Comparison of ENCODE assay signal across 25 mouse cellular contexts in genomic region chr2:104471161-104471560, GRCm38 (mm10). TPM values are rescaled to one million over a fixed set of nuclear protein-coding genes. Genes with fewer than 3 reads are reported as not detected.
A peak's percentile ranks its signal among the peaks of the same experiment; 100 is the strongest.
DNase-seq lines count a peak whose midpoint lies in the region; ATAC-seq and TF ChIP-seq lines count a peak whose summit lies in the region.
"Had no signal": no experiment of that assay in that cellular context is flagged by ENCODE, and none has a peak within 500 bp of the region (broad histone marks: within the 10 kb centered on the region; RNA-seq: fewer than 3 reads in every experiment).

No protein-coding gene starts in this region.

- TF ChIP-seq CTCF in midbrain, postnatal 0 days (IDR thresholded peaks at IDR 0.05) = no peak

- H3K9me3 ChIP-seq in heart, embryonic 11.5 days (replicated peaks; ENCODE audit: control insufficient read depth, low read length) = no peaks in the 10 kb centered on the region
- no peaks in the 10 kb centered on the region for H3K9me3 ChIP-seq in midbrain, embryonic 11.5 days (ENCODE audit: control insufficient read depth, low read length)
- H3K9me3 ChIP-seq in midbrain, postnatal 0 days (ENCODE audit: low read length) = no peaks in the 10 kb centered on the region
- no peaks in the 10 kb centered on the region for H3K9me3 ChIP-seq in kidney, embryonic 14.5 days (ENCODE audit: control insufficient read depth, low read length)
- H3K9me3 ChIP-seq: embryonic facial prominence, embryonic 15.5 days; hindbrain, embryonic 15.5 days; limb, embryonic 12.5 days; liver, embryonic 13.5 days; midbrain, embryonic 15.5 days had no signal

- no peak overlapping the region for H3K4me3 ChIP-seq in heart, embryonic 11.5 days (ENCODE audit: low read depth, low read length)
- H3K4me3 ChIP-seq in midbrain, embryonic 11.5 days (ENCODE audit: low read depth, low read length) = no peak overlapping the region
- no peak overlapping the region for H3K4me3 ChIP-seq in midbrain, postnatal 0 days (ENCODE audit: low read depth, low read length)
- H3K4me3 ChIP-seq in kidney, embryonic 14.5 days (ENCODE audit: low read length) = no peak overlapping the region
- H3K4me3 ChIP-seq: embryonic facial prominence, embryonic 15.5 days; hindbrain, embryonic 15.5 days; layer of hippocampus, adult 2 months; limb, embryonic 12.5 days; liver, embryonic 13.5 days; midbrain, embryonic 15.5 days; myocyte had no signal

- ATAC-seq in heart, embryonic 11.5 days (replicated peaks; ENCODE audit: insufficient number of reproducible peaks, low FRiP score, low TSS enrichment) = no peak
- ATAC-seq in midbrain, embryonic 11.5 days (ENCODE audit: low FRiP score) = no peak
- no peak for ATAC-seq in midbrain, postnatal 0 days (ENCODE audit: low FRiP score)
- ATAC-seq in common myeloid progenitor, adult 5-6 weeks (replicated peaks; ENCODE audit: low read depth, poor library complexity, severe bottlenecking) = 0 out of 2 replicates have a peak, but pooled peaks have one; percentile 3
- no peak for ATAC-seq in kidney, embryonic 14.5 days (ENCODE audit: low FRiP score, low TSS enrichment)
- ATAC-seq: forebrain, embryonic 14.5 days; midbrain, embryonic 15.5 days had no signal

- H3K4me1 ChIP-seq in heart, embryonic 11.5 days (ENCODE audit: control insufficient read depth, insufficient read depth, low read length) = peaks cover 33% of the 10 kb centered on the region
- no peaks in the 10 kb centered on the region for H3K4me1 ChIP-seq in midbrain, embryonic 11.5 days (ENCODE audit: control insufficient read depth, insufficient read depth, low read length)
- 0 out of 2 replicates have a peak, but pooled peaks cover 4% of the 10 kb centered on the region for H3K4me1 ChIP-seq in midbrain, postnatal 0 days (ENCODE audit: insufficient read depth, low read length)
- H3K4me1 ChIP-seq in kidney, embryonic 14.5 days (ENCODE audit: control insufficient read depth, insufficient read depth, low read length) = no peaks in the 10 kb centered on the region
- H3K4me1 ChIP-seq: embryonic facial prominence, embryonic 15.5 days had no signal

- no peaks in the 10 kb centered on the region for H3K36me3 ChIP-seq in heart, embryonic 11.5 days (ENCODE audit: control insufficient read depth, insufficient read depth, low read length)
- no peaks in the 10 kb centered on the region for H3K36me3 ChIP-seq in midbrain, embryonic 11.5 days (ENCODE audit: control insufficient read depth, insufficient read depth, low read length)
- no peaks in the 10 kb centered on the region for H3K36me3 ChIP-seq in midbrain, postnatal 0 days (ENCODE audit: insufficient read depth, low read length)
- peaks cover 6% of the 10 kb centered on the region; the same call in 1 of the 2 replicates for H3K36me3 ChIP-seq in kidney, embryonic 14.5 days (ENCODE audit: control insufficient read depth, insufficient read depth, low read length)
- H3K36me3 ChIP-seq: hindbrain, embryonic 15.5 days had no signal

- WGBS in heart, embryonic 11.5 days (ENCODE audit: insufficient replicate concordance) = 89% methylated on average over 16 of the region's 16 CpGs
- WGBS in midbrain, embryonic 11.5 days = 95% methylated on average over 16 of the region's 16 CpGs
- WGBS in midbrain, postnatal 0 days = 95% methylated on average over 16 of the region's 16 CpGs
- WGBS in kidney, embryonic 14.5 days = 91% methylated on average over 16 of the region's 16 CpGs

- H3K4me2 ChIP-seq in heart, embryonic 11.5 days = peak overlapping the region; percentile 8; the same call in 1 of the 2 replicates
- no peak overlapping the region for H3K4me2 ChIP-seq in midbrain, embryonic 11.5 days
- no peak overlapping the region for H3K4me2 ChIP-seq in midbrain, postnatal 0 days (ENCODE audit: low read depth, low read length, poor library complexity, severe bottlenecking)
- no peak overlapping the region for H3K4me2 ChIP-seq in kidney, embryonic 14.5 days (replicated peaks; ENCODE audit: low read depth, low read length)
- H3K4me2 ChIP-seq: embryonic facial prominence, embryonic 15.5 days; hindbrain, embryonic 15.5 days; limb, embryonic 12.5 days; liver, embryonic 13.5 days; midbrain, embryonic 15.5 days had no signal

- no peak overlapping the region for H3K9ac ChIP-seq in heart, embryonic 11.5 days (ENCODE audit: low read depth, low read length)
- no peak overlapping the region for H3K9ac ChIP-seq in midbrain, embryonic 11.5 days (ENCODE audit: low read length)
- H3K9ac ChIP-seq in midbrain, postnatal 0 days (replicated peaks; ENCODE audit: low read length, poor library complexity, severe bottlenecking) = no peak overlapping the region
- no peak overlapping the region for H3K9ac ChIP-seq in kidney, embryonic 14.5 days (ENCODE audit: low read depth, low read length)
- H3K9ac ChIP-seq: embryonic facial prominence, embryonic 15.5 days; hindbrain, embryonic 15.5 days; limb, embryonic 12.5 days; liver, embryonic 13.5 days; midbrain, embryonic 15.5 days had no signal

- no peak for DNase-seq in heart, postnatal 4 days
- DNase-seq in midbrain, embryonic 11.5 days (ENCODE audit: low spot score, missing footprints) = peak; percentile 64
- DNase-seq in midbrain, postnatal 0 days (ENCODE audit: low spot score) = no peak
- no peak for DNase-seq in layer of hippocampus, postnatal 36 days
- DNase-seq: adrenal gland, postnatal 25 days; cerebellum, adult 9-10 months; kidney, adult 9 months; kidney, postnatal 25 days; liver, embryonic 13.5 days; lung, adult 2 months; lung, postnatal 14 days; right cerebral cortex, adult 18-20 months; right cerebral cortex, postnatal 4 days; thymus, adult 18-20 months; thymus, postnatal 36 days had no signal

- H3K27ac ChIP-seq in heart, embryonic 11.5 days (ENCODE audit: low read depth, low read length) = 0 out of 2 replicates have a peak overlapping the region, but pooled peaks have one; percentile 29
- H3K27ac ChIP-seq in midbrain, embryonic 11.5 days (ENCODE audit: low read depth, low read length) = no peak overlapping the region
- no peak overlapping the region for H3K27ac ChIP-seq in midbrain, postnatal 0 days (ENCODE audit: low read depth, low read length)
- no peak overlapping the region for H3K27ac ChIP-seq in kidney, embryonic 14.5 days (ENCODE audit: low read depth, low read length)
- H3K27ac ChIP-seq: embryonic facial prominence, embryonic 15.5 days; hindbrain, embryonic 15.5 days; limb, embryonic 12.5 days; liver, embryonic 13.5 days; midbrain, embryonic 15.5 days had no signal

- H3K27me3 ChIP-seq in heart, embryonic 11.5 days (ENCODE audit: control insufficient read depth, insufficient read depth, low read length) = no peaks in the 10 kb centered on the region
- no peaks in the 10 kb centered on the region for H3K27me3 ChIP-seq in midbrain, embryonic 11.5 days (ENCODE audit: control insufficient read depth, insufficient read depth, low read length)
- H3K27me3 ChIP-seq in midbrain, postnatal 0 days (ENCODE audit: insufficient read depth, low read length) = no peaks in the 10 kb centered on the region
- H3K27me3 ChIP-seq in kidney, embryonic 14.5 days (ENCODE audit: control insufficient read depth, insufficient read depth, low read length) = no peaks in the 10 kb centered on the region
- H3K27me3 ChIP-seq: embryonic facial prominence, embryonic 15.5 days; hindbrain, embryonic 15.5 days; limb, embryonic 12.5 days; liver, embryonic 13.5 days; midbrain, embryonic 15.5 days had no signal

RNA-seq across cellular contexts. Expression of gene Hipk3, which starts 23.1 kb away (rescaled TPM):
- polyA plus RNA-seq in heart, embryonic 11.5 days (2014; fragmentation: Nextera tagmentation; extraction: Ambion mirVana) = 48.1 and 61.9 TPM in 2 replicates
- total RNA-seq in heart, postnatal 4 days (2021) = 100 to 1,000 TPM; 221 to 237 TPM
- polyA plus RNA-seq in midbrain, embryonic 11.5 days (2014; fragmentation: Nextera tagmentation; extraction: Ambion mirVana) = 10.7 and 11.3 TPM in 2 replicates
- 43.7 and 44.2 TPM in 2 replicates for total RNA-seq in midbrain, postnatal 0 days (2014; rRNA removed)
- polyA plus RNA-seq in midbrain, postnatal 0 days (2015; fragmentation: Nextera tagmentation; extraction: Ambion mirVana) = 5.3 and 5.8 TPM in 2 replicates
- 31.3 and 35.2 TPM in 2 replicates for total RNA-seq in common myeloid progenitor, adult 5-6 weeks (2017)
- total RNA-seq in layer of hippocampus, postnatal 36 days (2021) = 10 to 100 TPM; 67.0 to 69.2 TPM
- polyA plus RNA-seq in kidney, embryonic 14.5 days (2014; fragmentation: Nextera tagmentation; extraction: Ambion mirVana) = 13.6 and 21.7 TPM in 2 replicates
